Mouse (Mus musculus): ENCODE results near the gene Vash1. TPM values are rescaled to one million over a fixed set of nuclear protein-coding genes. Genes with fewer than 3 reads are reported as not detected.

The Vash1 gene
- total and polyA plus RNA-seq, 3 experiments = 1.1 to 2.7 (median 2.2) TPM

- TF ChIP-seq MAZ (IDR thresholded peaks at IDR 0.05; ENCODE audit: low read depth, low read length) (no peak), IRF4 (IDR thresholded peaks at IDR 0.05; ENCODE audit: low read depth, low read length) (no peak), UBTF (IDR thresholded peaks at IDR 0.05; ENCODE audit: low read depth, low read length) (no peak), TBP (conservative IDR thresholded peaks at IDR 0.05; ENCODE audit: low read depth, low read length) (no peak), SMC3 (IDR thresholded peaks at IDR 0.05; ENCODE audit: low read depth, low read length) (no peak), JUN (IDR thresholded peaks at IDR 0.05; ENCODE audit: insufficient read depth, low read depth, low read length) (no peak), USF2 (conservative IDR thresholded peaks at IDR 0.05; ENCODE audit: low read depth, low read length) (no peak), NRF1 (IDR thresholded peaks at IDR 0.05; ENCODE audit: low read depth, low read length) (no peak), EP300 (IDR thresholded peaks at IDR 0.05; ENCODE audit: low read length) (no peak)
- Histone ChIP-seq H3K27ac (ENCODE audit: insufficient read depth, low read depth) (no peak overlapping the region), H3K27me3 (replicated peaks) (no peaks in the 10 kb centered on the region), H3K36me3 (replicated peaks in 1 of 2; ENCODE audit: control insufficient read depth in 1 of 2, insufficient read depth in 1 of 2, low read length in 1 of 2) (peaks cover 0 to 25% of the 10 kb centered on the region in 2 experiments), H3K4me2 (ENCODE audit: insufficient read depth, low read depth, poor library complexity, severe bottlenecking) (no peak overlapping the region), H3K9me3 (replicated peaks; ENCODE audit: low read length) (peaks cover 6% of the 10 kb centered on the region), H3K79me2 (replicated peaks; ENCODE audit: control insufficient read depth, extremely low read depth, insufficient read depth, poor library complexity, severe bottlenecking) (no peaks in the 10 kb centered on the region), H3K4me3 (replicated peaks in 1 of 3; ENCODE audit: low read depth in 2 of 3, low read length in 2 of 3, poor library complexity in 1 of 3) (no peak overlapping the region), H3K4me1 (ENCODE audit: control insufficient read depth in 1 of 2, insufficient read depth in 2 of 2) (peaks cover 12 to 27% of the 10 kb centered on the region in 2 experiments), H3K9ac (ENCODE audit: insufficient read depth, low read depth) (no peak overlapping the region)
- dilution Hi-C loops (cut with MboI; ENCODE audit: extremely low pct_ligation_motif_present, extremely low pct_unique_long_range_greater_than_20kb, low sequenced_read_pairs) = no loop called here
- no peak for DNase-seq (ENCODE audit: extremely low read depth)
- in situ Hi-C loops (cut with MboI; ENCODE audit: low pct_ligation_motif_present, low pct_unique_long_range_greater_than_20kb, low sequenced_read_pairs) = no loop called here
Measured at GRCm38 (mm10) chr12:86698537-86698936, 20.0 kb downstream of the Vash1 start.

GRCm38 (mm10) chr12:86699965-86700926 is 21.7 kb downstream of the Vash1 start:
- H3K79me2 ChIP-seq (replicated peaks; ENCODE audit: control insufficient read depth, extremely low read depth, insufficient read depth, poor library complexity, severe bottlenecking) = no peaks in the 10 kb centered on the region
- dilution Hi-C loops (cut with MboI; ENCODE audit: extremely low pct_ligation_motif_present, extremely low pct_unique_long_range_greater_than_20kb, low sequenced_read_pairs) (no loop called here), in situ Hi-C loops (cut with MboI; ENCODE audit: low pct_ligation_motif_present, low pct_unique_long_range_greater_than_20kb, low sequenced_read_pairs) (no loop called here)
- H3K9me3 ChIP-seq (replicated peaks; ENCODE audit: low read length) = peaks cover 6% of the 10 kb centered on the region
- H3K4me2 ChIP-seq (ENCODE audit: insufficient read depth, low read depth, poor library complexity, severe bottlenecking) = no peak overlapping the region
- H3K9ac ChIP-seq (ENCODE audit: insufficient read depth, low read depth) = no peak overlapping the region
- H3K4me1 ChIP-seq (ENCODE audit: control insufficient read depth in 1 of 2, insufficient read depth in 2 of 2) = peaks cover 0 to 10% of the 10 kb centered on the region in 2 experiments; a peak in 2 of 4 replicates
- H3K4me3 ChIP-seq (replicated peaks in 1 of 3; ENCODE audit: low read depth in 2 of 3, low read length in 2 of 3, poor library complexity in 1 of 3) = no peak overlapping the region
- H3K36me3 ChIP-seq (replicated peaks in 1 of 2; ENCODE audit: control insufficient read depth in 1 of 2, insufficient read depth in 1 of 2, low read length in 1 of 2) = peaks cover 0 to 39% of the 10 kb centered on the region in 2 experiments
- DNase-seq (ENCODE audit: extremely low read depth) = no peak
- H3K27ac ChIP-seq (ENCODE audit: insufficient read depth, low read depth) = no peak overlapping the region
- TF ChIP-seq BHLHE40 (IDR thresholded peaks at IDR 0.05; ENCODE audit: low read depth, low read length) = no peak
- no peak for TF ChIP-seq E2F4 (IDR thresholded peaks at IDR 0.05; ENCODE audit: insufficient replicate concordance, low read depth, low read length)
- no peak for TF ChIP-seq SMC3 (IDR thresholded peaks at IDR 0.05; ENCODE audit: low read depth, low read length)
- TF ChIP-seq ZC3H11A (IDR thresholded peaks at IDR 0.05; ENCODE audit: low read depth, low read length) = no peak
- TF ChIP-seq RAD21 (IDR thresholded peaks at IDR 0.05; ENCODE audit: low read depth, low read length) = no peak
- TF ChIP-seq RCOR1 (conservative IDR thresholded peaks at IDR 0.05; ENCODE audit: low read depth, low read length) = no peak
- no peak for TF ChIP-seq GABPA (IDR thresholded peaks at IDR 0.05; ENCODE audit: insufficient replicate concordance, low read depth, low read length)
- no peak for TF ChIP-seq ELF1 (IDR thresholded peaks at IDR 0.05; ENCODE audit: low read depth, low read length)
- no peak for TF ChIP-seq ZMIZ1 (IDR thresholded peaks at IDR 0.05; ENCODE audit: low read depth, low read length)
- no peak for TF ChIP-seq MEF2A (IDR thresholded peaks at IDR 0.05; ENCODE audit: borderline replicate concordance, low read depth, low read length)
- no peak for TF ChIP-seq SIN3A (IDR thresholded peaks at IDR 0.05; ENCODE audit: low read length)
- no peak for TF ChIP-seq MAFK (IDR thresholded peaks at IDR 0.05; ENCODE audit: insufficient replicate concordance, low read length)
- no peak for TF ChIP-seq HCFC1 (IDR thresholded peaks at IDR 0.05; ENCODE audit: low read depth, low read length)
- no peaks in the 10 kb centered on the region for H3K27me3 ChIP-seq (replicated peaks)
